Mouse (Mus musculus): ENCODE results near the gene Clec4n. TPM values are rescaled to one million over a fixed set of nuclear protein-coding genes. Genes with fewer than 3 reads are reported as not detected.
"Not testable (repeated sequence)": the region's sequence is repeated elsewhere in the genome, so short reads cannot be mapped to it uniquely, and the experiment has no call there.

The Clec4n gene
- polyA plus RNA-seq (2011; ENCODE audit: insufficient read length, low read depth, missing spikeins) = 0.77 TPM in 1 of 2 replicates, not detected in the other

- no peak for TF ChIP-seq POLR2A (IDR thresholded peaks at IDR 0.05; ENCODE audit: low read depth, low read length)
- TF ChIP-seq CTCF (IDR thresholded peaks at IDR 0.05; ENCODE audit: borderline replicate concordance, insufficient read depth, low read length) = no peak
- no peak within 1 kb of the TSS for H3K4me3 ChIP-seq (ENCODE audit: insufficient read depth, low read length)
- H3K27ac ChIP-seq (ENCODE audit: insufficient read depth, low read length) = no peak within 1 kb of the TSS
- no peaks in the 10 kb centered on the region for H3K4me1 ChIP-seq (ENCODE audit: control insufficient read depth, insufficient read depth, low read length)
Observed at GRCm38 (mm10) chr6:123229644-123230043, at the start of gene Clec4n. Gene Clec4n, plus strand, starts transcription at chr6:123229843.

- not testable (repeated sequence) for H3K4me1 ChIP-seq (ENCODE audit: control insufficient read depth, insufficient read depth, low read length); H3K4me3 ChIP-seq (ENCODE audit: insufficient read depth, low read length); H3K27ac ChIP-seq (ENCODE audit: insufficient read depth, low read length)
Observed at GRCm38 (mm10) chr6:123184862-123185261, 44.8 kb upstream of the Clec4n start.

DNA sequence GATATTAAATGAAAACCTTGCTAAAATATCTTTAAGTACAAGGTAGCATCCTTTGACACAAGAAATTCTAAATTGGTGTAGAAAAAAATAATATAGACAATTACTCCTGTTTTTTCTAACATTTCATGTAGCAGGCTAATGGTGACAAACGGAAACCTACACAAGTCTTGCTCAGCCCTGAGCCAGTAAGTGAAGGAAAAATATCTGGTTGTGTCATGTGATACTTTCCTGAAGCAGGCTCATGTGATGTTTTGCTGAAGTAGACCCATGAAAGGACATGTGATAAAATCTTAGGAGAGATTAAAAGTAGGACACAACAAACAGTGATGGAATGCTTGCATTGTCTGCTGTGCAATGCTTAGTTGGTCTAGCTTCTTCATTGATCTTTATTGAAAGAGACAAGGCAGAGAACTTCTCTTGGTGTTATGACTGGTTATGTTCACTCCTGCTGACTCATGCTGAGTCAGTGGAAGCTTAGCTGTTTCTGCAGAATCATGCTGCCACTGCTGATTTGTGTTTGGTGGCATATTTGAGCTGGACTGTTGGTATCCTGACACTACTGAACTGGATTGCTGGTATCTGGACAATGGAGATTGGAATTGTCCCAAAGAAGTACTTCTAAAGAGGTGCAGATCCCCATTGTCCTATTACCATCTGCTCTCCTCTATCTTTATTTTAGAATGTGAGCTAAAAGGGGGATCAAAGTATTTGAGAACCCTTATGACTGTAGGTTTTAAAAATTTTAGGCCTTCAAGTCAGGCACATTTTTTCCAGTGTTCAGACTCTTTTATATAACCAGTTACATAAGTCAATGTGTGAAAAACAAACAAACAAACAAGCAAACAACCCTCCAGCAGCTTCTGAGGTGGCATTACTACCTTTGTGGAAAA is 22.2 kb upstream of the Clec4n start:
- Histone ChIP-seq H3K27ac (ENCODE audit: insufficient read depth, low read length) (no peak overlapping the region), H3K4me1 (ENCODE audit: control insufficient read depth, insufficient read depth, low read length) (no peaks in the 10 kb centered on the region), H3K4me3 (ENCODE audit: insufficient read depth, low read length) (no peak overlapping the region)
- TF ChIP-seq POLR2A (IDR thresholded peaks at IDR 0.05; ENCODE audit: low read depth, low read length) (no peak), CTCF (IDR thresholded peaks at IDR 0.05; ENCODE audit: borderline replicate concordance, insufficient read depth, low read length) (no peak)

DNA sequence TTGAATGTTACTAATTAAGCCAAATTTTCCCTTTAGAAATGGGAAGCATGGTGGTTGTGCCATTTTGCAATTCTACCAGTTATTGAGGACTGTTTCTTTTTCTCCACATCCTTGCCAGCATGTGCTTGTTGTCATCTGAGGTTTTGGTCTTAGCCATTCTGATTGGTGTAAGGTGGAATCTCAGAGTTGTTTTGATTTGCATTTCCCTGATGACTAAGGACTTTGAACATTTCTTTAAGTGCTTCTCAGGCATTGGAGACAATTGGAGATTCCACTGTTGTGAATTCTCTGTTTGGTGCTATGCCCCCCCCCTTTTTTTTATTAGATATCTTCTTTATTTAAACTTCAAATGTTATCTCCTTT is 21.6 kb upstream of the Clec4n start:
- H3K4me3 ChIP-seq (ENCODE audit: insufficient read depth, low read length); H3K27ac ChIP-seq (ENCODE audit: insufficient read depth, low read length); H3K4me1 ChIP-seq (ENCODE audit: control insufficient read depth, insufficient read depth, low read length): not testable (repeated sequence)

- Histone ChIP-seq H3K4me3 (ENCODE audit: insufficient read depth, low read length) (no peak overlapping the region), H3K4me1 (ENCODE audit: control insufficient read depth, insufficient read depth, low read length) (no peaks in the 10 kb centered on the region), H3K27ac (ENCODE audit: insufficient read depth, low read length) (no peak overlapping the region)
- no peak for TF ChIP-seq CTCF (IDR thresholded peaks at IDR 0.05; ENCODE audit: borderline replicate concordance, insufficient read depth, low read length)
- no peak for TF ChIP-seq POLR2A (IDR thresholded peaks at IDR 0.05; ENCODE audit: low read depth, low read length)
Observed at GRCm38 (mm10) chr6:123211726-123212125, 17.9 kb upstream of the Clec4n start.

DNA sequence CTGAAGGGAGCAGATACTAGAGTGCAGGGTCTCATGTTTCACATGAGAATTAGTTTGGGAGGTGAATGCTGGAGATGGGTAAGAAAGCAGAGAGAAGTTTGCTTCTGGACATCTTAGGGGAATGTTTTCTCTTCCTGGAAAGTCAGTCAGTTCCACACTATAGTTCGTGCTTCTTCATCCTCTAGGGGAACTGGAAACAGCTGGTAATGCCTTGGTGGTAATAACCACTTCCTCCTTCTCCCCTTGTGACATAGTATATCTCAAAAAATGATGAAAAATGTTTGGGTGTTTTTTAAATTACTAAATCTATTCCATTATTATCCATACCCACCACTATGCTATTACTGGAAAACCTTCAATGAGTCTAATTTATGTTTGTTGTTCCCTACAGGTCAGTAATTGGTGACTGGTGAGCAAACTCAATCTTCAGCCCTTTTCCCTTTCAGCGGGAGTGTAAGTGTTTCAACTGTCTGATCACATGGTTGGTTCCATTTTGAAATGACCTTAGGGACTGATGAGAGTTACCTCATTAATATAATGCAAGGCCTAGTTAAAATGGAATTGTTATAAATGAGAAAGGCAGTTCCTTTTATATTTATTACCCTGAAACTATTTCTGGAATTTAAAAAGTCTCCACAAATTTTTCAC is 2.0 kb upstream of the Clec4n start:
- TF ChIP-seq CTCF (IDR thresholded peaks at IDR 0.05; ENCODE audit: borderline replicate concordance, insufficient read depth, low read length) (no peak), POLR2A (IDR thresholded peaks at IDR 0.05; ENCODE audit: low read depth, low read length) (no peak)
- H3K4me3 ChIP-seq (ENCODE audit: insufficient read depth, low read length) = no peak overlapping the region
- H3K4me1 ChIP-seq (ENCODE audit: control insufficient read depth, insufficient read depth, low read length) = no peaks in the 10 kb centered on the region
- H3K27ac ChIP-seq (ENCODE audit: insufficient read depth, low read length) = no peak overlapping the region

DNA sequence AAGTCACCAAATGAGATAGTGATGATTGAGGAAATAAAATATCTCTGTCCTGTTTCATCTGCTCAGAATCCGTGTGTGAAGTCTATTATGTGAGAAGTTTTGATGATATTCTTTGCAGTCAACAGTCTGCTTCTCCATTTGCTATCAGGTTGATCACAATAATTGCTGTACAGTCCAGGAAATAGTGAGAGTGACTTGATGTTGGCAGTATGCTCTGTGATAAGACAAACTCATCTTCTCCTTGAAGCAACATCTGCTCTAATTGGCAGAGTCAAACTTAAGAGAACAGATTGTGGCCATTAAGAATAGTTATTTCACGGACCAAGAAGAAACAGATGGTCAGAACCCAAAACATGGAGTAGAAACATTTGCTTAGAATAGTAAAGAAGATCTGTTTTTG is 1.5 kb downstream of the Clec4n start:
- Histone ChIP-seq H3K4me1 (ENCODE audit: control insufficient read depth, insufficient read depth, low read length) (no peaks in the 10 kb centered on the region), H3K4me3 (ENCODE audit: insufficient read depth, low read length) (no peak overlapping the region), H3K27ac (ENCODE audit: insufficient read depth, low read length) (no peak overlapping the region)
- TF ChIP-seq POLR2A (IDR thresholded peaks at IDR 0.05; ENCODE audit: low read depth, low read length) = no peak
- TF ChIP-seq CTCF (IDR thresholded peaks at IDR 0.05; ENCODE audit: borderline replicate concordance, insufficient read depth, low read length) = no peak

- H3K4me1 ChIP-seq (ENCODE audit: control insufficient read depth, insufficient read depth, low read length) = no peaks in the 10 kb centered on the region
- no peak for TF ChIP-seq CTCF (IDR thresholded peaks at IDR 0.05; ENCODE audit: borderline replicate concordance, insufficient read depth, low read length)
- no peak for TF ChIP-seq POLR2A (IDR thresholded peaks at IDR 0.05; ENCODE audit: low read depth, low read length)
Observed at GRCm38 (mm10) chr6:123237582-123237981, 7.9 kb downstream of the Clec4n start.

GRCm38 (mm10) chr6:123244201-123244600 is 14.6 kb downstream of the Clec4n start:
- TF ChIP-seq POLR2A (IDR thresholded peaks at IDR 0.05; ENCODE audit: low read depth, low read length) (no peak), CTCF (IDR thresholded peaks at IDR 0.05; ENCODE audit: borderline replicate concordance, insufficient read depth, low read length) (no peak)
- H3K27ac ChIP-seq (ENCODE audit: insufficient read depth, low read length) = no peak overlapping the region
- no peaks in the 10 kb centered on the region for H3K4me1 ChIP-seq (ENCODE audit: control insufficient read depth, insufficient read depth, low read length)
- no peak overlapping the region for H3K4me3 ChIP-seq (ENCODE audit: insufficient read depth, low read length)

More at GRCm38 (mm10) chr6:123237582-123237981, 7.9 kb downstream of the Clec4n start:
- Histone ChIP-seq H3K27ac (ENCODE audit: insufficient read depth, low read length) (no peak overlapping the region), H3K4me3 (ENCODE audit: insufficient read depth, low read length) (no peak overlapping the region)

DNA sequence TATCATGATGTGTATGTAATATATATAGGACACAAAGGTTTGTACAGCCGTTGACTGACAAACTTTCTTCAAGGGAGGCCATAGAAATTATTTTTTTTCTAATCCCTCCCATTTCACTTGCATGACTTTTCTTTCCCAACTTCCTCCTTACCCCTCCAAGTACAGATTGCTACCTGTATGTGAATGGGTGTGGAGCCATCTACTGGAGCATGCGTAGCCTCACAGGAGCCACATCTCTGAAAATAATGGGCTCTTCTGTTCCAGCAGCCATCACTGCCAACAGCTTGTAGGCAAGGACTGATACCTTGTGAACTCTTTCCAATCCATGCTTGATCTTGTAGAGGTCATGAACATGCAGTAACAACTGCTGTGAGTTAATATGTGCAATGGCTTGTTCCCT is 19.2 kb downstream of the Clec4n start:
- not testable (repeated sequence) for H3K4me3 ChIP-seq (ENCODE audit: insufficient read depth, low read length); H3K27ac ChIP-seq (ENCODE audit: insufficient read depth, low read length); H3K4me1 ChIP-seq (ENCODE audit: control insufficient read depth, insufficient read depth, low read length)

Data from embryonic fibroblast, embryonic 13.5 days (primary cell).